Mouse (Mus musculus): ENCODE data around the gene Gins1. TPM values are rescaled to one million over a fixed set of nuclear protein-coding genes. Genes with fewer than 3 reads are reported as not detected.
"Not testable (repeated sequence)": the region's sequence is repeated elsewhere in the genome, so short reads cannot be mapped to it uniquely, and the experiment has no call there.

Gene Gins1
- polyA plus RNA-seq, 1 experiment from 2014 or later: 18.7 TPM

- Histone ChIP-seq H3K27ac (ENCODE audit: low read depth) (no peak overlapping the region), H3K4me3 (ENCODE audit: low read depth, low read length) (no peak overlapping the region), H3K27me3 (ENCODE audit: insufficient read depth, low read length) (no peaks in the 10 kb centered on the region), H3K36me3 (replicated peaks; ENCODE audit: insufficient read depth, low read length) (no peaks in the 10 kb centered on the region), H3K4me1 (ENCODE audit: insufficient read depth) (no peaks in the 10 kb centered on the region), H3K4me2 (ENCODE audit: low read depth, low read length) (no peak overlapping the region), H3K9ac (replicated peaks) (no peak overlapping the region), H3K9me3 (ENCODE audit: low read length) (no peaks in the 10 kb centered on the region)
- 49% methylated on average over 2 of the region's 2 CpGs for WGBS (ENCODE audit: insufficient replicate concordance)
- TF ChIP-seq CTCF (IDR thresholded peaks at IDR 0.05; ENCODE audit: low read depth): no peak
- ATAC-seq (no peak), DNase-seq (no peak)
Observed at GRCm38 (mm10) chr2:150887370-150887769, 17.8 kb upstream of the Gins1 start.

- no peaks in the 10 kb centered on the region for H3K4me1 ChIP-seq (ENCODE audit: insufficient read depth)
- WGBS (ENCODE audit: insufficient replicate concordance): 64% methylated on average over 2 of the region's 2 CpGs
- DNase-seq (no peak), ATAC-seq (no peak)
- no peaks in the 10 kb centered on the region for H3K36me3 ChIP-seq (replicated peaks; ENCODE audit: insufficient read depth, low read length)
- H3K27me3 ChIP-seq (ENCODE audit: insufficient read depth, low read length): no peaks in the 10 kb centered on the region
- H3K9ac ChIP-seq (replicated peaks): no peak overlapping the region
- H3K9me3 ChIP-seq (ENCODE audit: low read length): no peaks in the 10 kb centered on the region
- TF ChIP-seq EP300 (IDR thresholded peaks at IDR 0.05; ENCODE audit: low read depth) (no peak), CTCF (IDR thresholded peaks at IDR 0.05; ENCODE audit: low read depth) (no peak)
- no peak overlapping the region for H3K27ac ChIP-seq (ENCODE audit: low read depth)
- no peak overlapping the region for H3K4me2 ChIP-seq (ENCODE audit: low read depth, low read length)
- no peak overlapping the region for H3K4me3 ChIP-seq (ENCODE audit: low read depth, low read length)
Observed at GRCm38 (mm10) chr2:150894617-150895267, 10.5 kb upstream of the Gins1 start.

GRCm38 (mm10) chr2:150895691-150896252 lies 9.4 kb upstream of the Gins1 start:
- WGBS (ENCODE audit: insufficient replicate concordance): 75% methylated on average over 7 of the region's 7 CpGs
- TF ChIP-seq CTCF (IDR thresholded peaks at IDR 0.05; ENCODE audit: low read depth) (no peak), EP300 (IDR thresholded peaks at IDR 0.05; ENCODE audit: low read depth) (no peak)
- H3K9ac ChIP-seq (replicated peaks): no peak overlapping the region

DNA sequence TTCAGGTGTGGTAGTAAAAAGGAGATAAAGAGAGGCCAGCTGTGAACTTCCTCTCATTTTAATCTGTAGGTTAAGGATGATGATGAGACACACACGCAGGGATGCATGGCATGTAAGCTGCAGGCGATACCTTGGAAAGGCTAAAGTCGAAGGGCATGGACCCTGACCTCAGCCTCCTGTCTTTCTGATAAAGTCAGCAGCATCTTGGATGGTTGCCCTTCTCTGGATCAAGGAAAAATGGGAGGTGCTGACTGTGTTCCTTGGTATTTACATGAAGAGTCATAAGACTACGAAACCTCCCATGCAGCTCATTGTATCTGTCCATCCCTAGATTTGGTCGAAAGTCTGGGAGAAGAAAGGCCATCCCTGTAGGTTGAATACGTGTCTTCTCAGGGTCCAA lies 4.9 kb upstream of the Gins1 start:
- whole genome bisulfite sequencing (ENCODE audit: insufficient replicate concordance): 82% methylated on average over 6 of the region's 6 CpGs
- H3K27ac ChIP-seq (ENCODE audit: low read depth): no peak overlapping the region
- H3K27me3 ChIP-seq (ENCODE audit: insufficient read depth, low read length): no peaks in the 10 kb centered on the region
- DNase-seq (no peak), ATAC-seq (no peak)
- H3K4me3 ChIP-seq (ENCODE audit: low read depth, low read length): no peak overlapping the region
- H3K9me3 ChIP-seq (ENCODE audit: low read length): no peaks in the 10 kb centered on the region
- no peak overlapping the region for H3K4me2 ChIP-seq (ENCODE audit: low read depth, low read length)
- 0 out of 2 replicates have a peak, but pooled peaks cover 3% of the 10 kb centered on the region for H3K36me3 ChIP-seq (replicated peaks; ENCODE audit: insufficient read depth, low read length)
- H3K4me1 ChIP-seq (ENCODE audit: insufficient read depth): peaks cover 12% of the 10 kb centered on the region
- no peak overlapping the region for H3K9ac ChIP-seq (replicated peaks)
- TF ChIP-seq EP300 (IDR thresholded peaks at IDR 0.05; ENCODE audit: low read depth) (no peak), CTCF (IDR thresholded peaks at IDR 0.05; ENCODE audit: low read depth) (no peak)

More at GRCm38 (mm10) chr2:150895691-150896252, 9.4 kb upstream of the Gins1 start:
- Histone ChIP-seq H3K36me3 (replicated peaks; ENCODE audit: insufficient read depth, low read length) (0 out of 2 replicates have a peak, but pooled peaks cover 3% of the 10 kb centered on the region), H3K4me1 (ENCODE audit: insufficient read depth) (no peaks in the 10 kb centered on the region), H3K27ac (ENCODE audit: low read depth) (no peak overlapping the region), H3K9me3 (ENCODE audit: low read length) (no peaks in the 10 kb centered on the region), H3K4me3 (ENCODE audit: low read depth, low read length) (no peak overlapping the region), H3K4me2 (ENCODE audit: low read depth, low read length) (no peak overlapping the region), H3K27me3 (ENCODE audit: insufficient read depth, low read length) (no peaks in the 10 kb centered on the region)
- no peak for DNase-seq
- no peak for ATAC-seq

DNA sequence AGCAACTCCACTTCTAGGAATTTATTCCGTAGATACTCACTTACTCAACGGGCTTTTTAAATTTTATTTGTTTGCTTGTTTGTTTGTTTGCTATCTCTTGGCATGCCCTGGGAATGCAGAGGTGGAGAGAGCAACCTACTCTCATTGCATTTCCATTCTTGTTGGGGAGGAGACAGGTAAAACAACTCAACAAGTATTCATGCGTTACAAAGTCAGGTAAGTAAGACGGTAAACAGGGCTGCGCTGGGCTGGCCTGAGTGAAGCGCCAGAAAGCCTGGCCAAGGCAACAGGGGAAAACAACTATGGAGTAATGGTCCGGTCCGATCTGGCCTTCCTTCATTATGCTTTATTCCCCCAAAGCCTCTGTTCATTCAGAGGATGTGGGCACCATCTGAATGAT lies 2.9 kb upstream of the Gins1 start:
- H3K27me3 ChIP-seq (ENCODE audit: insufficient read depth, low read length): no peaks in the 10 kb centered on the region
- peaks cover 12% of the 10 kb centered on the region for H3K4me1 ChIP-seq (ENCODE audit: insufficient read depth)
- H3K9me3 ChIP-seq (ENCODE audit: low read length): no peaks in the 10 kb centered on the region
- no peak overlapping the region for H3K9ac ChIP-seq (replicated peaks)
- no peak overlapping the region for H3K27ac ChIP-seq (ENCODE audit: low read depth)
- no peak overlapping the region for H3K4me3 ChIP-seq (ENCODE audit: low read depth, low read length)
- 78% methylated on average over 8 of the region's 8 CpGs for WGBS (ENCODE audit: insufficient replicate concordance)
- H3K36me3 ChIP-seq (replicated peaks; ENCODE audit: insufficient read depth, low read length): 0 out of 2 replicates have a peak, but pooled peaks cover 3% of the 10 kb centered on the region
- no peak for ATAC-seq
- no peak for DNase-seq
- no peak for TF ChIP-seq CTCF (IDR thresholded peaks at IDR 0.05; ENCODE audit: low read depth)
- TF ChIP-seq EP300 (IDR thresholded peaks at IDR 0.05; ENCODE audit: low read depth): no peak
- H3K4me2 ChIP-seq (ENCODE audit: low read depth, low read length): no peak overlapping the region

GRCm38 (mm10) chr2:150904272-150904935 lies 796 bp upstream of the Gins1 start, which contains the start of gene Abhd12:
Gene Abhd12, minus strand, starts transcription at chr2:150904741.
- DNase-seq (peak; percentile 99), ATAC-seq (peak; percentile 95)
- Histone ChIP-seq H3K36me3 (replicated peaks; ENCODE audit: insufficient read depth, low read length) (0 out of 2 replicates have a peak, but pooled peaks cover 3% of the 10 kb centered on the region), H3K27me3 (ENCODE audit: insufficient read depth, low read length) (no peaks in the 10 kb centered on the region), H3K4me3 (ENCODE audit: low read depth, low read length) (peak within 1 kb of the TSS; percentile 88), H3K4me2 (ENCODE audit: low read depth, low read length) (peak within 1 kb of the TSS; percentile 100), H3K27ac (ENCODE audit: low read depth) (peak within 1 kb of the TSS; percentile 82), H3K4me1 (ENCODE audit: insufficient read depth) (peaks cover 15% of the 10 kb centered on the region), H3K9me3 (ENCODE audit: low read length) (no peaks in the 10 kb centered on the region), H3K9ac (replicated peaks) (peak within 1 kb of the TSS; percentile 89)
- TF ChIP-seq EP300 (IDR thresholded peaks at IDR 0.05; ENCODE audit: low read depth): no peak
- no peak for TF ChIP-seq CTCF (IDR thresholded peaks at IDR 0.05; ENCODE audit: low read depth)
- WGBS (ENCODE audit: insufficient replicate concordance): under 1% methylated on average over 60 of the region's 72 CpGs

GRCm38 (mm10) chr2:150908881-150909280 lies 3.7 kb downstream of the Gins1 start:
- not testable (repeated sequence) for H3K9me3 ChIP-seq (ENCODE audit: low read length); DNase-seq; H3K36me3 ChIP-seq (replicated peaks; ENCODE audit: insufficient read depth, low read length); H3K27me3 ChIP-seq (ENCODE audit: insufficient read depth, low read length); ATAC-seq
- peak overlapping the region; percentile 81 for H3K4me2 ChIP-seq (ENCODE audit: low read depth, low read length)
- H3K27ac ChIP-seq (ENCODE audit: low read depth): peak overlapping the region; percentile 89
- peaks cover 23% of the 10 kb centered on the region for H3K4me1 ChIP-seq (ENCODE audit: insufficient read depth)
- H3K4me3 ChIP-seq (ENCODE audit: low read depth, low read length): peak overlapping the region; percentile 62
- 47% methylated on average over 6 of the region's 6 CpGs for WGBS (ENCODE audit: insufficient replicate concordance)
- H3K9ac ChIP-seq (replicated peaks): peak overlapping the region; percentile 69; the same call in 1 of the 2 replicates
